Mouse (Mus musculus) neutrophil, adult 65 days (primary cell): ENCODE results near the gene Guk1. TPM values are rescaled to one million over a fixed set of nuclear protein-coding genes. Genes with fewer than 3 reads are reported as not detected.

ENCODE experiments used
- total RNA-seq: library from RNA; stranded (reverse); gene quantifications from 2 replicates; pipeline ENCODE4 v1.2.4, GENCODE M21; 2023

Gene Guk1
- total RNA-seq, result 9.7 and 11.8 TPM in 2 replicates

GRCm38 (mm10) chr11:59192059-59192386, at the start of gene Guk1:
Gene Guk1 (minus strand): TSS chr11:59192212.

GRCm38 (mm10) chr11:59228122-59228953, 36.3 kb upstream of the Guk1 start, which contains the start of gene Arf1:
Gene Arf1 (minus strand): TSS chr11:59228270.

GRCm38 (mm10) chr11:59208153-59208831, 16.3 kb upstream of the Guk1 start, which contains the start of gene 2310033P09Rik:
Gene 2310033P09Rik (plus strand): TSS chr11:59208321.

GRCm38 (mm10) chr11:59202081-59202995, 10.3 kb upstream of the Guk1 start, which contains the start of gene Mrpl55:
Gene Mrpl55 (plus strand): TSS chr11:59202486.

GRCm38 (mm10) chr11:59182864-59183331, 9.1 kb downstream of the Guk1 start, which contains the start of gene Gjc2:
Gene Gjc2 (minus strand): TSS chr11:59183213.

GRCm38 (mm10) chr11:59163255-59164236, 28.5 kb downstream of the Guk1 start, which contains the start of gene Iba57:
Gene Iba57 (minus strand): TSS chr11:59163739.

GRCm38 (mm10) chr11:59135904-59136452, 56.0 kb downstream of the Guk1 start, which contains the start of gene Obscn:
Gene Obscn (minus strand): TSS chr11:59136402.

Other genes with a start within 250 kb of the Guk1 start
- gene Hist3h2ba, start 243.3 kb downstream of the Guk1 start, total RNA-seq, result 6.9 and 10.3 TPM in 2 replicates
- 26.3 and 37.6 TPM in 2 replicates for gene Hist3h2a, start 237.5 kb downstream of the Guk1 start, total RNA-seq
- gene Trim17, start 237.5 kb downstream of the Guk1 start, total RNA-seq, result 0.14 TPM in 1 of 2 replicates, not detected in the other
- gene Trim11, start 214.1 kb downstream of the Guk1 start, total RNA-seq, result 56.4 and 85.0 TPM in 2 replicates
- not detected in 2 replicates for gene Obscn, start 55.8 kb downstream of the Guk1 start, total RNA-seq
- gene Iba57, start 28.5 kb downstream of the Guk1 start, total RNA-seq, result 2.1 and 4.1 TPM in 2 replicates
- 0.18 TPM in 1 of 2 replicates, not detected in the other for gene Gjc2, start 9.0 kb downstream of the Guk1 start, total RNA-seq
- gene Mrpl55, start 10.3 kb upstream of the Guk1 start, total RNA-seq, result 7.0 and 7.5 TPM in 2 replicates
- 11.5 and 12.7 TPM in 2 replicates for gene 2310033P09Rik, start 16.1 kb upstream of the Guk1 start, total RNA-seq
- 338 and 342 TPM in 2 replicates for gene Arf1, start 36.1 kb upstream of the Guk1 start, total RNA-seq
- not detected in 2 replicates for gene Wnt3a, start 98.5 kb upstream of the Guk1 start, total RNA-seq
- not detected in 2 replicates for gene Wnt9a, start 114.7 kb upstream of the Guk1 start, total RNA-seq
- gene Prss38, start 183.4 kb upstream of the Guk1 start, total RNA-seq, result not detected in 2 replicates